Mouse (Mus musculus): Measurements from ENCODE around the gene Mrpl24. TPM values are rescaled to one million over a fixed set of nuclear protein-coding genes. Genes with fewer than 3 reads are reported as not detected.

The Mrpl24 gene
- total RNA-seq, 2 experiments from 2014 or later: 44.1 to 50.2 TPM

DNA sequence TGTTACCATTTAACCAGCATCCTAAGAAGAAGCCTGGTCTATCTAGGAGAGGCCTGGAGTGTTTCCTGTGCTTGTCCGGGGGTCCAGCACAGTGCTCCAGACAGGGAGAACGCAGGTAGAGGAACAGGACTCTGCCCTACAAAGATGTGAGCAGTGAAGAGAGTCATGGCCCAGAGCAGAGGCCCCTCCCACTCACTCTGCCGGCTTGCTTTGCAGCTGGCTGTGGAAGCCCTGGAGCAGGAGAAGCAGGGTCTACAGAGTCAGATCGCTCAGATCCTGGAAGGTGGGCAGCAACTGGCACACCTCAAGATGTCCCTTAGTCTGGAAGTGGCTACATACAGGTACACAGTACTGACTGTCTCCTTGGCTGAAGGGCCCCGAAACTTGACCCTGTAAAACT, 53.5 kb downstream of the Mrpl24 start:
- TF ChIP-seq CTCF (IDR thresholded peaks at IDR 0.05): no peak
- intact Hi-C loops (cut with DNase I): loop anchor here (5.0 kb wide), 1 partner anchor 40 kb away; the partner anchor contains the start of genes Isg20l2 and Rrnad1
- peak; percentile 15 for DNase-seq
- Histone ChIP-seq H3K4me3 (peak overlapping the region; percentile 71), H3K27ac (peak overlapping the region; percentile 84)

Other genes starting within 250 kb of the Mrpl24 start
- under 1 TPM; 0.06 to 0.28 TPM for gene Lrrc71, start 170.9 kb upstream of the Mrpl24 start, total RNA-seq (2021)
- gene Ntrk1, start 124.3 kb upstream of the Mrpl24 start, total RNA-seq (2021): not detected
- gene Insrr, start 122.6 kb upstream of the Mrpl24 start, total RNA-seq (2021): not detected
- gene Pear1, start 95.2 kb upstream of the Mrpl24 start, total RNA-seq (2021): 1 to 10 TPM; 6.3 to 8.4 TPM
- gene Sh2d2a, start 72.8 kb upstream of the Mrpl24 start, total RNA-seq (2021): not detected
- 10 to 100 TPM; 45.5 to 52.8 TPM for gene Prcc, start 33.9 kb upstream of the Mrpl24 start, total RNA-seq (2021)
- 100 to 1,000 TPM; 212 to 228 TPM for gene Hdgf, start 13.2 kb upstream of the Mrpl24 start, total RNA-seq (2021)
- 1 to 10 TPM; 7.6 to 8.1 TPM for gene Isg20l2, start 10.8 kb downstream of the Mrpl24 start, total RNA-seq (2021)
- 1 to 10 TPM; 4.7 to 5.0 TPM for gene Rrnad1, start 11.2 kb downstream of the Mrpl24 start, total RNA-seq (2021)
- gene Crabp2, start 29.2 kb downstream of the Mrpl24 start, total RNA-seq (2021): under 1 TPM in 1 of 2 experiments, not detected in 1; 0.42 TPM
- gene Nes, start 51.6 kb downstream of the Mrpl24 start, total RNA-seq (2021): 10 to 100 TPM in 1 of 2 experiments, 1 to 10 TPM in 1; 9.1 to 17.2 TPM
- not detected for gene Bcan, start 80.7 kb downstream of the Mrpl24 start, total RNA-seq (2021)
- not detected for gene Hapln2, start 108.1 kb downstream of the Mrpl24 start, total RNA-seq (2021)
- gene Gpatch4, start 123.6 kb downstream of the Mrpl24 start, total RNA-seq (2021): 10 to 100 TPM; 17.9 to 19.6 TPM
- gene Naxe, start 139.0 kb downstream of the Mrpl24 start, total RNA-seq (2021): 10 to 100 TPM; 37.9 to 52.0 TPM
- gene Ttc24, start 158.8 kb downstream of the Mrpl24 start, total RNA-seq (2021): not detected
- under 1 TPM; 0.15 to 0.20 TPM for gene Iqgap3, start 162.5 kb downstream of the Mrpl24 start, total RNA-seq (2021)
- gene Mef2d, start 222.9 kb downstream of the Mrpl24 start, total RNA-seq (2021): 100 to 1,000 TPM; 173 to 184 TPM

Measured in gastrocnemius, adult 2 months (tissue).